Mouse (Mus musculus): Measurements from ENCODE around the gene Best2.

- no peak for TF ChIP-seq CTCF (IDR thresholded peaks at IDR 0.05; ENCODE audit: borderline replicate concordance, insufficient read depth, low read depth, low read length)
- TF ChIP-seq POLR2A (IDR thresholded peaks at IDR 0.05; ENCODE audit: borderline replicate concordance, insufficient read depth, low read length) = no peak
These were observed 29.2 kb downstream of the Best2 start for GRCm38 (mm10) chr8:84985049-84985683.

Data from cerebellum, adult 2 months (tissue).